Mouse (Mus musculus) embryonic facial prominence, embryonic 13.5 days (tissue): ENCODE measurements at regions not wholly inside any gene's neighbourhood (a gene's known extent, or its start where the extent isn't known, plus 50 kb on each side); places are given as distances from the start of the nearest gene placed in this dataset.
A peak's percentile ranks its signal among the peaks of the same experiment; 100 is the strongest.

Source experiments
- ATAC-seq: fragments of 200-750 bp; cut with Nextera tagmentation; 2 replicates; pipeline ENCODE4 v1.8.0; 2017; ENCODE audit warnings: low read depth; ENCODE audit not compliant: insufficient number of reproducible peaks, insufficient read depth, low FRiP score, low TSS enrichment
- H3K27ac ChIP-seq: fragments of 300-500 bp; sonication (generic); 2 replicates; pipeline ENCODE4 v1.5.1; 2015; ENCODE audit warnings: moderate library complexity, mild to moderate bottlenecking, inconsistent platforms
- H3K27me3 ChIP-seq: fragments of 300-500 bp; sonication (generic); 2 replicates; pipeline ENCODE4 v1.6.1; 2015; ENCODE audit warnings: mild to moderate bottlenecking, inconsistent platforms
- H3K36me3 ChIP-seq: fragments of 300-500 bp; sonication (generic); 2 replicates; pipeline ENCODE4 v1.6.1; 2015; ENCODE audit warnings: mild to moderate bottlenecking, inconsistent platforms
- H3K4me1 ChIP-seq: fragments of 300-500 bp; sonication (generic); 2 replicates; pipeline ENCODE4 v1.6.1; 2015; ENCODE audit warnings: inconsistent platforms
- H3K4me2 ChIP-seq: fragments of 300-500 bp; sonication (generic); 2 replicates; pipeline ENCODE4 v1.6.1; 2015; ENCODE audit warnings: moderate library complexity, mild to moderate bottlenecking, inconsistent platforms
- H3K4me3 ChIP-seq: fragments of 300-500 bp; sonication (generic); 2 replicates; pipeline ENCODE4 v1.5.1; 2015; ENCODE audit warnings: mild to moderate bottlenecking, inconsistent platforms
- H3K9ac ChIP-seq: fragments of 300-500 bp; sonication (generic); 2 replicates; pipeline ENCODE4 v1.6.1; 2015; ENCODE audit warnings: mild to moderate bottlenecking, inconsistent platforms
- H3K9me3 ChIP-seq: fragments of 300-500 bp; sonication (generic); 2 replicates; pipeline ENCODE4 v1.6.1; 2016; ENCODE audit warnings: inconsistent platforms
- WGBS: fragments of 180-500 bp; shearing (Covaris S2); methylation state at CpG from one replicate; pipeline ENCODE4 v1.1.7; 2015; ENCODE audit warnings: mixed read lengths; 5-methylcytosine and 5-hydroxymethylcytosine counted together

GRCm38 (mm10) chr15:35240416-35241212 is 882.9 kb upstream of the 9430069I07Rik start:
- no peaks in the 10 kb centered on the region for H3K36me3 ChIP-seq
- no peak for ATAC-seq
- H3K4me2 ChIP-seq: no peak overlapping the region
- H3K4me3 ChIP-seq: no peak overlapping the region
- H3K9ac ChIP-seq: no peak overlapping the region
- no peaks in the 10 kb centered on the region for H3K4me1 ChIP-seq
- H3K27me3 ChIP-seq: no peaks in the 10 kb centered on the region
- no peaks in the 10 kb centered on the region for H3K9me3 ChIP-seq
- no peak overlapping the region for H3K27ac ChIP-seq
- 90% methylated on average over 5 of the region's 5 CpGs for WGBS

- no peak overlapping the region for H3K4me2 ChIP-seq
- H3K4me1 ChIP-seq: no peaks in the 10 kb centered on the region
- H3K27me3 ChIP-seq: no peaks in the 10 kb centered on the region
- H3K27ac ChIP-seq: no peak overlapping the region
- H3K4me3 ChIP-seq: no peak overlapping the region
- H3K9me3 ChIP-seq: no peaks in the 10 kb centered on the region
- H3K9ac ChIP-seq: no peak overlapping the region
- H3K36me3 ChIP-seq: no peaks in the 10 kb centered on the region
- ATAC-seq: no peak
- 89% methylated on average over 1 of the region's 1 CpGs for WGBS
These were observed 881.0 kb upstream of the 9430069I07Rik start for GRCm38 (mm10) chr15:35238691-35239090.

- 86% methylated on average over 2 of the region's 2 CpGs for WGBS
- ATAC-seq: no peak
- H3K4me2 ChIP-seq: no peak overlapping the region
- no peaks in the 10 kb centered on the region for H3K9me3 ChIP-seq
- no peak overlapping the region for H3K27ac ChIP-seq
- H3K4me3 ChIP-seq: no peak overlapping the region
- no peaks in the 10 kb centered on the region for H3K4me1 ChIP-seq
- no peaks in the 10 kb centered on the region for H3K27me3 ChIP-seq
- H3K9ac ChIP-seq: no peak overlapping the region
- H3K36me3 ChIP-seq: no peaks in the 10 kb centered on the region
These were observed 876.5 kb upstream of the 9430069I07Rik start for GRCm38 (mm10) chr15:35233968-35234696.

- H3K27ac ChIP-seq: no peak overlapping the region
- H3K36me3 ChIP-seq: no peaks in the 10 kb centered on the region
- H3K27me3 ChIP-seq: no peaks in the 10 kb centered on the region
- no peak overlapping the region for H3K4me3 ChIP-seq
- H3K4me2 ChIP-seq: no peak overlapping the region
- ATAC-seq: 0 out of 2 replicates have a peak, but pooled peaks have one; percentile 37
- no peaks in the 10 kb centered on the region for H3K4me1 ChIP-seq
- WGBS: 92% methylated on average over 3 of the region's 3 CpGs
- no peak overlapping the region for H3K9ac ChIP-seq
- H3K9me3 ChIP-seq: no peaks in the 10 kb centered on the region
These were observed 871.9 kb upstream of the 9430069I07Rik start for GRCm38 (mm10) chr15:35229614-35230013.
